Mouse (Mus musculus) hindbrain, embryonic 10.5 days (tissue): Measurements from ENCODE around the gene Pno1. TPM values are rescaled to one million over a fixed set of nuclear protein-coding genes. Genes with fewer than 3 reads are reported as not detected.

ENCODE experiments used
- DNase-seq: peaks from one replicate; pipeline ENCODE4 v3.0.0-alpha.2; 2017; ENCODE audit warnings: low spot score
- H3K27ac ChIP-seq: fragments of 300-500 bp; sonication (generic); 2 replicates; pipeline ENCODE4 v1.5.1; 2016; ENCODE audit warnings: mild to moderate bottlenecking, moderate library complexity
- H3K27me3 ChIP-seq: fragments of 300-500 bp; sonication (generic); 2 replicates; pipeline ENCODE4 v1.6.1; 2016; ENCODE audit warnings: mild to moderate bottlenecking; ENCODE audit not compliant: poor library complexity, insufficient read depth, severe bottlenecking
- H3K36me3 ChIP-seq: fragments of 300-500 bp; sonication (generic); 2 replicates; pipeline ENCODE4 v1.6.1; 2016; ENCODE audit warnings: mild to moderate bottlenecking, moderate library complexity
- H3K4me1 ChIP-seq: fragments of 300-500 bp; sonication (generic); replicated peaks from 2 replicates; pipeline ENCODE4 v1.6.1; 2016; ENCODE audit warnings: mild to moderate bottlenecking
- H3K4me3 ChIP-seq: fragments of 300-500 bp; sonication (generic); 2 replicates; pipeline ENCODE4 v1.5.1; 2016; ENCODE audit warnings: mild to moderate bottlenecking, moderate library complexity
- H3K9me3 ChIP-seq: fragments of 300-500 bp; sonication (generic); 2 replicates; pipeline ENCODE4 v1.6.1; 2016; ENCODE audit warnings: mild to moderate bottlenecking, moderate library complexity
- WGBS: fragments of 180-500 bp; shearing (Covaris S2); methylation state at CpG from one replicate; pipeline ENCODE4 v1.1.7; 2016; 5-methylcytosine and 5-hydroxymethylcytosine counted together
- polyA plus RNA-seq: library from polyadenylated mRNA; unstranded; fragments of >200 nt; fragmentation: Nextera tagmentation; extraction: Ambion mirVana; gene quantifications from 2 replicates; pipeline ENCODE4 v1.2.1, GENCODE M21; 2016

The Pno1 gene
- polyA plus RNA-seq, 1 experiment from 2014 or later, result 89.5 TPM

DNA sequence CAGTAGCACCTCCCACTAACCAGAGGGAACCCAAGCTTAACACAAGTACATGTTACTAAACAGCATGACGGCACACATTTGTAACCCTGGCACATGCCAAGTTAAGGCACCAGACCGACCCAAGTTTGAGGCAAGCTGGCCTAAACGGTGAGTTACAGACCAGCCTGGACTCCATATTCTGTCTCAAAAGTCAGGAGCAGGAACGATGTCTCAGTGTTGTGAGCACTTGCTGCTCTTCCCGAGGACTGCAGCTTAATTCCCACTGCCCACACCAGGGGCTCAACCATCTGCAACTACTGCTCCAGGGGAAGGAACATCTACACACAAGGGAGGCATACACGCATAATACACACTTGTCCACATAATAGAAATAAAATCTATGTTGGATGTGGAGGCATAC is 8.9 kb downstream of the Pno1 start:
- Histone ChIP-seq H3K4me3 (no peak overlapping the region), H3K27ac (no peak overlapping the region), H3K36me3 (peaks cover 90% of the 10 kb centered on the region), H3K27me3 (no peaks in the 10 kb centered on the region), H3K9me3 (no peaks in the 10 kb centered on the region), H3K4me1 (no peaks in the 10 kb centered on the region)
- 92% methylated on average over 6 of the region's 6 CpGs for WGBS
- DNase-seq, result no peak

DNA sequence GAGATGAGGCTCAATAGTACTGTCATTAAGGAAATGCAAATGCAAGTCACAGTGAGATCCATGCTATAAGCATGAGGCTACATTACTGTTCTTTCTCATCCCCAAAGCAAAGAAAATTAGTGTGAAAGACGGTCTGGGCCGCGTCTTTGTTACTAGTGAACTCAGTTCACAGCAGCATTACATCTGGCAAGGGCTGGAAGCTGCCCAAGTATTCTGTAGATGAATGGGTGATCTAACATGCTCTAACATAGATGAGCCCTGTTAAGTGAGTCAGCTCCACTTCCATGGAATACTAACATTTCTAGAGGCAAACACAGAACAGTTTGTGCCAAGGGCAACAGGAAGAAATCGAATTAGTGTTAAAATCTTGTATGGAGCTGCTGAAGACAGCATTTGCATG is 10.4 kb downstream of the Pno1 start:
- H3K36me3 ChIP-seq, result peaks cover 92% of the 10 kb centered on the region
- no peak for DNase-seq
- 95% methylated on average over 4 of the region's 4 CpGs for WGBS
- H3K27ac ChIP-seq, result no peak overlapping the region
- no peaks in the 10 kb centered on the region for H3K27me3 ChIP-seq
- no peaks in the 10 kb centered on the region for H3K9me3 ChIP-seq
- no peaks in the 10 kb centered on the region for H3K4me1 ChIP-seq
- no peak overlapping the region for H3K4me3 ChIP-seq

DNA sequence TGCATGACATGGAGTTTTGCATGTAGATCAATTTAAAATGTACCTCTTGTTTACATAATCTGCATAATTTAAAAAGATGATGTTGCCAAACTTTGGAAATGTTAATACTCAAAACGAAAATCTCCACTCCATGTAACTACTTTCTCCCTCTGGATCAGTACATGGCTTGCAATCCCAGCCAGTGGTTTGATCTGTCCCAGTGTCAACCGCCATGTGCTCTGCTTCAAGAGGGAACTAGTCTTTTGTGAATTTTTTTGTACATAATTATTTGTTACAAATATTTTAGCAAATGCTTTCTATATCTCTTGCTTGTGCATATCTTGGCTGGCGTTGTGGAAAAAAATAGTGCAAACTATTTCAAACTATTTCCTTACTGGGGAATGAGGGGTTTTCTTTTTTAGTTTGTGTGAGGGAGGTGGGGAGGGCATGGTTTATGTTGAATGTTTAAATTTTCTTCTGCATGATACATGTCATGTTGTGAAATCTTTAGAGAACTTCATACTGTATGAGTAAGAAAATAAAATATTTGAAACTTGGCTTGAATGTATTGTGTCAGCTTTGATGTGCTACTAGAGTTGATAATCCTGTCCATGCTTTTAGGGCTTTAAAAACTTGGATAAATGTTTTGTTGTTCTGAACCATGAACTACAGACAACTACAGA is 11.4 kb downstream of the Pno1 start:
- Histone ChIP-seq H3K4me1 (no peaks in the 10 kb centered on the region), H3K4me3 (no peak overlapping the region), H3K36me3 (peaks cover 95% of the 10 kb centered on the region), H3K27me3 (no peaks in the 10 kb centered on the region), H3K9me3 (no peaks in the 10 kb centered on the region), H3K27ac (no peak overlapping the region)
- 90% methylated on average over 3 of the region's 3 CpGs for WGBS
- DNase-seq, result no peak

DNA sequence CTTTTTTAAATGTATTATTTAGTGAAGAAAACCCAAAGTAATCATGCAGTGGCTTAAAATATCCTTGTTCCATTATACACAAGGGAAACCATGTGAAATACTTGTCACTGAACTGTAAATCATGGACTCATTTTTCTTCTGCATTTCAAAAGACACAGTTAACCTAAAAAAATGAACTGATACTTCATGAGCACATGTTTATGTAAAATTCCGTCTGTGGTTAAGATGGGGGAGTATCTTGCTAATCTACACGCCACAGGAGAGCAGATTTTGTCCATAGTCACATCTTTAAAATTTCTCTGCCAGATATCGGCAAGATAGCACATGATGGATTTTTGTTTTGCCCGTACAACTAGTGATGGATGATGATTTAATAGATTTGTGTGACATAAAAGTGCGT is 12.2 kb downstream of the Pno1 start:
- WGBS, result 96% methylated on average over 5 of the region's 5 CpGs
- Histone ChIP-seq H3K36me3 (peaks cover 96% of the 10 kb centered on the region), H3K27me3 (no peaks in the 10 kb centered on the region), H3K4me1 (no peaks in the 10 kb centered on the region), H3K4me3 (no peak overlapping the region), H3K9me3 (no peaks in the 10 kb centered on the region), H3K27ac (no peak overlapping the region)
- no peak for DNase-seq

DNA sequence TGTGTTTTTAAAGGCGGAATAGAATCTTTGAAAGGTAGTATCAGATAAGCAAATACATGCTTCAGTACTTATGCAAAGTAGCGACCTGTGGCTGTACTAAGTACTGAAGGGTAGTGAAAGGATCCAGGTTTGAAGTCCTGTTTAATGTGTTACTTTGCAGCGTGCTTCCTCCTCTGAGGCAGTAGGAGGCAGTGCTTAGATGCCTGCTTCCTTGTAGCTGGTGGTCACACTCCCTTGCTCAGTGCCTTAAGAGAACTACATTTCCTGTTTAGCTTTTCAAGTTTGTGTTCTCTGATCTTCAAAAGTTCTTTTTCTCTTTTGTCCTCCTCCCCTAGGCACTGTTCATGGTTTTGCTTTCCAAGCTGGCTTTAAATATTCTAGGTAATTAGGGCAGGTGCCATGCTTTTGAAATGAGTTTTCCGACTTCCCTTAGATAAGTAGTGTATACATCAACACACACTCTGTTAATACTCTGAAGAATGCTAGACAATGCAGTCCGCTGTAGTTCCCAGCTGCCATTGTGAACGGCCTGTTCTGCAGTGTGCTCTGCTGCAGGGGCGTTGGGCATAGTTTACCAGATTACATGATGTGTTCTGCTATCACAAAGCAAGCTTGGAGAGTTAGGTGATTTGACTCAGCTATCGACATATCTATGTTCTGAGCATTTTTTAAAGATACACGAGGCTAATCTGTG is 19.1 kb downstream of the Pno1 start:
- H3K9me3 ChIP-seq, result no peaks in the 10 kb centered on the region
- peaks cover 15% of the 10 kb centered on the region; the same call in 1 of the 2 replicates for H3K4me1 ChIP-seq
- WGBS, result 85% methylated on average over 9 of the region's 9 CpGs
- no peak overlapping the region for H3K4me3 ChIP-seq
- DNase-seq, result no peak
- no peak overlapping the region for H3K27ac ChIP-seq
- H3K36me3 ChIP-seq, result peaks cover 41% of the 10 kb centered on the region
- no peaks in the 10 kb centered on the region for H3K27me3 ChIP-seq

DNA sequence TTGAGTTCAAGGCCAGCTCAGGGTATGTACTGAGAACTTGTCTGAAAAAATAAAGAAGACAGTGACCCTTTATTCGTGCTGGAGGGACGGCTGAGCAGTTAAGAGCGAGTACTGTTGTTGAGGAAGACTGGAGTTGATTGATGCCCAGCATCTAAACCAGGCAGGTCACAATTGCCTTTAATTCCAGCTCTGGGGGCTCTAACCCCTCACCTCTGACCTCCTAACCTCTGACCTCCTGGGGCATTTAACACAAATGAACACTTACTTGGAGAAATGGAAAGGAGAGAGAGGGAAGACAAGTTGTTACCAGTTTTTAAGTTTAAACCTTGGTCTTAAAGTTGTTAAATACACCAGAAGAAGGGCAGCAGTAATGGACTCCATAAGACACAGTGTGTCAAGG is 22.6 kb downstream of the Pno1 start:
- 17% methylated on average over 3 of the region's 3 CpGs for WGBS
- H3K27me3 ChIP-seq, result no peaks in the 10 kb centered on the region
- H3K9me3 ChIP-seq, result no peaks in the 10 kb centered on the region
- H3K4me1 ChIP-seq, result peaks cover 15% of the 10 kb centered on the region; the same call in 1 of the 2 replicates
- no peak overlapping the region for H3K4me3 ChIP-seq
- DNase-seq, result peak; percentile 27
- 0 out of 2 replicates have a peak, but pooled peaks cover 6% of the 10 kb centered on the region for H3K36me3 ChIP-seq
- no peak overlapping the region for H3K27ac ChIP-seq

DNA sequence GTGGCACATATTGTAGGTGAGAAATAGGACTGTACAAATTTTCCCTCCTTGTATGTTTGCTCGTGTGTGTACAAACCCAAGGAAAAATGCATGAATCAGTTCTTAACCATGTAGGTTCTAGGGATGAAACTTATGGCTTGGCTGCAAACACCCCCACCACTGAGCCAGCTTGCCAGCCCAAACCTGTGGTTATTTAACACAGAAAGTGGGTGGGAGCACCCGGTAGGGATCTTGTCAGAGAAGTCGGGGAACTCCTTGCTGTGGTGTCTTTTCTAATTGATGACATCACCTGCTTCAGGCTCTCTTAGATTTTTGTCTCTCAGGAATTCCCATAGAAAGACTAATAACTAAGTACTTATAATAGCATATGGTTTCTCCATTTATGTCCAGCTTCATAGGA is 23.7 kb downstream of the Pno1 start:
- H3K27ac ChIP-seq, result no peak overlapping the region
- H3K4me1 ChIP-seq, result peaks cover 15% of the 10 kb centered on the region; the same call in 1 of the 2 replicates
- 0 out of 2 replicates have a peak, but pooled peaks cover 10% of the 10 kb centered on the region for H3K36me3 ChIP-seq
- no peak for DNase-seq
- 92% methylated on average over 3 of the region's 3 CpGs for WGBS
- H3K9me3 ChIP-seq, result no peaks in the 10 kb centered on the region
- no peaks in the 10 kb centered on the region for H3K27me3 ChIP-seq
- H3K4me3 ChIP-seq, result no peak overlapping the region

DNA sequence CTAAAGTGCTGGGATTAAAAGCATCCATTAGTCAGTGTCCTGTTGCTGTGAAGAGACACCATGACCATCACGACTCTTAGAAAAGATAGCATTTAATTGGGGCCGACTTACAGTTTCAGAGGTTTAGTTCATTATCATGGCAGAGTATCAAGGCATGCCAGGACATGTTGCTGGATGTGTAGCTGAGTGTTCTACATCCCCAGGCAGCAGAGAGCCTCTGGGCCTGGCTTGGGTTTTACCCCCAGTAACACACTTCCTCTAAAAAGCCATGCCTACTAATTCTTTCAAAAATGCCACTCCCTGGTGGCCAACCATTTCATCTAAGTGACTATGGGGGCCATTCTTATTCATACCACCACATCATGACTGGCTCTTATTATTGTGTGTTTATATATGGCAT is 28.2 kb downstream of the Pno1 start:
- H3K9me3 ChIP-seq, result no peaks in the 10 kb centered on the region
- H3K36me3 ChIP-seq, result 0 out of 2 replicates have a peak, but pooled peaks cover 4% of the 10 kb centered on the region
- WGBS, result 93% methylated on average over 2 of the region's 2 CpGs
- H3K4me3 ChIP-seq, result no peak overlapping the region
- H3K27me3 ChIP-seq, result no peaks in the 10 kb centered on the region
- no peak for DNase-seq
- peaks cover under 1% of the 10 kb centered on the region; the same call in 1 of the 2 replicates for H3K4me1 ChIP-seq
- H3K27ac ChIP-seq, result no peak overlapping the region

DNA sequence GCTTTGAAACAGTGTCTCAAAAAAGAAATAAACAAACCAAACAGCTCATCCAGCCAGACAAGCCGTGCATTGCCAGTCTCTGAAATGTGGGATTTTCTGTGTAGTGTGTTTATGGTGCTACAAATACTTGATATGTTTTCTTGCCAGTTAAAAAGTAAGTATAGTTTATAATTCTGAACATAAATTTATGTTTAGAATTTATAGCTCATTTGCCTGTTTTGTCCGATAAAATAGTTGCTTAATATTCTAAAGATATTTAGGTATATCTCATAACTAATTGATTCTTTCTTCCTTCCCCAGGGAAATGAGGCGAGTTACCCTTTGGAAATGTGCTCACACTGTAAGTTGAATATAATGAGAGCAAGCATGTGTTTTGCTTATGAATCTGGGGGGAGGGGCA is 29.6 kb downstream of the Pno1 start, which contains the start of gene Wdr92:
Gene Wdr92, plus strand, starts transcription at position 301 of the 400 bp plus-strand sequence.
- WGBS, result 85% methylated on average over 3 of the region's 3 CpGs
- DNase-seq, result no peak

DNA sequence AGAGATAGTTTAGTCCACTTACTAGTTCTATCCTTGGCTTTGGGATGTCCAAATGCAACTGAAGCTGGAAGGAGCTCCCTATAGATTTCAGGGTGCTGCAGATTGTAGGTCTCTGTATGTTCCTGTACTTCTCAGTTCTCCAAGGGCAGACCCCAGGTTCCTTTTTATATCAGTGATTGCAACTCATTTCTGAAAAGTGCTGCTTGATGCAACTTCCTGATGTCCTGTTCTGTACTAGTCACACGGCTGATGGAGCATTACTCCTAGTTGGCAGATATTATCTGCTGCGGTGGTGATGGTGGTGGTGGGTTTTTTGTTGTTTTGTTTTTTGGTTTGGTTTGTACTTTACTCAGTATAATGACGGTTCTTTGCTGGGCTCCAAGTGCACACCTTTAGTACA is 30.6 kb downstream of the Pno1 start:
- Histone ChIP-seq H3K27me3 (no peaks in the 10 kb centered on the region), H3K27ac (no peak overlapping the region), H3K4me1 (no peaks in the 10 kb centered on the region), H3K36me3 (peaks cover 4% of the 10 kb centered on the region; the same call in 1 of the 2 replicates), H3K9me3 (0 out of 2 replicates have a peak, but pooled peaks cover 4% of the 10 kb centered on the region), H3K4me3 (no peak overlapping the region)
- DNase-seq, result no peak
- WGBS, result 93% methylated on average over 3 of the region's 3 CpGs

More for the DNA sequence above, 29.6 kb downstream of the Pno1 start, which contains the start of gene Wdr92:
- Histone ChIP-seq H3K9me3 (no peaks in the 10 kb centered on the region), H3K27me3 (no peaks in the 10 kb centered on the region), H3K27ac (no peak within 1 kb of the TSS), H3K4me1 (no peaks in the 10 kb centered on the region), H3K36me3 (0 out of 2 replicates have a peak, but pooled peaks cover 4% of the 10 kb centered on the region), H3K4me3 (no peak within 1 kb of the TSS)

DNA sequence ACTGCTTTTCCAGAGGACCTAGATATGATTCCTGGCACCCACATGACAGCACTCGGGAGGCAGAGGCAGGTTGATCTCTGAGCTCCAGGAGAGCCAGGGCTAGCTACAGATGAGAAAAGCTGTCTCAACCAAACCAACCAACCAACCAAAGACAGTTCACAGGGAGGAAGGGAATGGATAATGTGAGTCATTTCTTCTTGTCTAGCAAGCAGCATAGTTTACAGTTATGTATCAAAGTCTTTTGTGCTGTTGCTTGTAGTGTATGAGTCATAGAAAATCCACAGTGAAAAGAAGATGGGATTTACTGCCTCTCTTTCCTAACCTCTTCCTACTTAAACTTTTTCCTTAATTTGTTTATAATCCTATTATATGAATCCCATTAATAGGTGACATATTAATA is 34.7 kb downstream of the Pno1 start:
- Histone ChIP-seq H3K4me1 (no peaks in the 10 kb centered on the region), H3K4me3 (no peak overlapping the region), H3K27ac (no peak overlapping the region), H3K36me3 (peaks cover 29% of the 10 kb centered on the region), H3K9me3 (peaks cover 22% of the 10 kb centered on the region), H3K27me3 (no peaks in the 10 kb centered on the region)
- no peak for DNase-seq
- 100% methylated on average over 1 of the region's 1 CpGs for WGBS

DNA sequence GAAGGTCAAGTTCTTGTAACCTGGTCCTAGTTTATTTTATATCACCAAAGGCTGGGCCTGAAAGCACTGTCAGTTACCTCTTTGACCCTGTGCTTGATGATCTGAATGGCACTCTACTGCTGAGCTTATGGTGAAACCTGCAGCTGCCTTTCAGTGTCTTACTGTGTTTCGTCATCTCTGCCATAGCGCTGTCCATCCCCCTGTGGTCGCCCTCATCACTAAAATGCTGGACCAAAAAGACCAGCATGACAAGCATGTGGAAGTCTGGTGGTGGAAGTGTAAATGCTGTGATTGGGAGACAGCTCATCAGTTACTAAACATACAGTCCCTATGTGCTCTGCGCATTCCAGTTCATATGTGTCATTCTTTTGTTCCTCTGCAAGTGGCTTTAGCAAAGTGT is 39.1 kb downstream of the Pno1 start:
- 96% methylated on average over 4 of the region's 4 CpGs for WGBS
- H3K36me3 ChIP-seq, result peaks cover 29% of the 10 kb centered on the region

More for the DNA sequence above, 39.1 kb downstream of the Pno1 start:
- Histone ChIP-seq H3K4me1 (no peaks in the 10 kb centered on the region), H3K9me3 (peaks cover 22% of the 10 kb centered on the region), H3K4me3 (no peak overlapping the region), H3K27ac (no peak overlapping the region), H3K27me3 (no peaks in the 10 kb centered on the region)
- DNase-seq, result no peak
